Mouse (Mus musculus) c-Kit-negative CD71-positive TER-119-positive erythroid progenitor cells, embryonic 14.5 days (primary cell): ENCODE data around the gene Ngrn.

ENCODE experiments used
- DNase-seq: peaks from one replicate; pipeline ENCODE4 v3.0.0-alpha.2; 2013; ENCODE audit warnings: low read depth, low spot score

Ngrn gene

DNA sequence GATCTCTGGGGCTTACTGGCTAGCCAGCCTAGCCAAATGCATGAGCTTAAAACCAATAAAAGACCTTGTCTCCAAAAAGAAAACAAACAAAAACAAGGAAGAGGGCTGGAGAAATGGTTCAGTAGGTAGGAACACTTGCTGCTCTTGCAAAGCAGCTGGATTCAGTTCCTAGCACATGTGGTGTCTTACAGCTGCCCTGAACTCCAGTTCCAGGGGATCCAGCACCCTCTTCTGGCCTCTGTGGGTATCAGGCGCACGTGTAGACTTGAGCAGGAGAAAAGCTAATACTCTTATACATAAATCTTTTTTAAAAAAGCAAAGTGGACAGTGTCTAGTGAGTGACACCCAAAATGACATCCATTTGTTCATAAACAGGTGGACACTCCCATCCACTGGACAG, 40.5 kb downstream of the Ngrn start:
- DNase-seq = no peak

DNA sequence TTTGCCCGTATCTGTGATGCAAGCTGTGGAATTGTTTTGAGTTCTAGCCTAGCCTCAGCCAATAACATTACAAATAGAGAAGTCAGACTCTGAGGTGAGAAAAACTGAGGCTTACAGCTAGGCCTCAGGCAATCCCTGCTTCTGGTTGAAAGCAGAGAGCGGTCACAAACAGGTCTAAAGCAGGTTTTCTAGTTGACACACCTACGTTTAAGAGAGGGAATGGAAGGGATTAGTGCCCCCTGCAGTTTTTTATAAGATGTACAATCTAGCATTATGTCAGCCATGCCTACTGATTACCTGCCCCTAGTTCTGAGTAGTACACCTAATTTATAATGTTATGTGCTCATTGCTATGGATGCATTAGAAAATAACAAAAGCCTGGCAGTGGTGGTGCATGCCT, 46.8 kb downstream of the Ngrn start:
- no peak for DNase-seq

DNA sequence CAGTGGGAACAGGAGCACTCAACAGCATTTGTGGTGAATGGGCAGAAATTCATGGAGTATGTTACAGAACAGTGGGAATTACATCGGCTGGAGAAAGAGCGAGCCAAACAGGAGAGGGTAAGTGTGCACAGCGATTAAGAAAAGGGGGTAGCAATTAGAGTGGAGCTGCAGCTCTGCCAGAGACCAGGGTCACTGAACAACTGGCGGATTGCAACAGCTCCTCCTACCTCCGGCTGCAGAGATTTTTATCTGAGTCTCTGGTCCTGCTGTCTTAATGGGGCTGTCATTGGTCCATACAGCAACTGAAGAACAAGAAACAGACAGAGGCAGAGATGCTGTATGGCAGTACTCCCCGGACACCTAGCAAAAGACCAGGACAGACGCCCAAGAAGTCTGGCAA, 49.8 kb downstream of the Ngrn start:
- no peak for DNase-seq
